ENCODE assay signal across 35 mouse cellular contexts in the genomic region with DNA sequence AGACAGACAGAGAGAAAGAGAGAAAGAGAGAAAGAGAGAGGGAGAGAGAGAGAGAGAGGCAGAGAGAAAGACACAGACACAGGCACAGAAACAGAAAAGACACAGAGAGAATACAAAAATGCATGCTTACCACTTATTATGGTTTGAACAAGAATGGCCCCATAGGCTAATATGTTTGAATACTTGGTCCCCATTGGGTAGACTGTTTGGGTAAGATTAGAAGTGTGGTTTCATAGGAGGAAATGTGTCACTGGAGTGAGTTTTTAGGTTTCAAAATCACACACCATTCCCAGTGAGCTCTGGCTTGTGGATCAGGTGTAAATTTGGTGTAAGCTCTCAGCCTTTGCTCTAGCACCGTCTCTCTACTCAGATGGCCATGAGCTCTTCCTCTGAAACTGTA.
"Had no signal": no experiment of that assay in that cellular context is flagged by ENCODE, and none has a peak within 500 bp of the region (broad histone marks: within the 10 kb centered on the region; RNA-seq: fewer than 3 reads in every experiment).

No protein-coding gene starts in this region.

- DNase-seq: heart, postnatal 10 days; heart, postnatal 14 days; heart, postnatal 36 days; heart, postnatal 4 days; kidney, adult 11 months; kidney, adult 18-20 months; kidney, adult 2 months; kidney, adult 8-10 months; kidney, adult 9 months; kidney, postnatal 10 days; kidney, postnatal 14 days; kidney, postnatal 25 days; kidney, postnatal 36 days; kidney, postnatal 4 days; layer of hippocampus, adult 9-11 months; layer of hippocampus, postnatal 36 days had no signal

- H3K36me3 ChIP-seq: heart, embryonic 12.5 days; heart, embryonic 13.5 days; heart, embryonic 15.5 days; hindbrain, embryonic 10.5 days; hindbrain, embryonic 12.5 days; hindbrain, embryonic 13.5 days; hindbrain, embryonic 15.5 days; intestine, embryonic 15.5 days; kidney, embryonic 15.5 days had no signal

- H3K9me3 ChIP-seq: heart, embryonic 12.5 days; heart, embryonic 13.5 days; heart, embryonic 15.5 days; hindbrain, embryonic 10.5 days; hindbrain, embryonic 12.5 days; hindbrain, embryonic 13.5 days; hindbrain, embryonic 15.5 days; intestine, embryonic 15.5 days; kidney, embryonic 15.5 days had no signal

- H3K27ac ChIP-seq: heart, embryonic 13.5 days; heart, embryonic 15.5 days; hindbrain, embryonic 10.5 days; hindbrain, embryonic 12.5 days; hindbrain, embryonic 13.5 days; hindbrain, embryonic 14.5 days; hindbrain, embryonic 15.5 days; hindbrain, postnatal 0 days; intestine, embryonic 15.5 days; kidney, embryonic 15.5 days; kidney, postnatal 0 days; layer of hippocampus, adult 2 months; left cerebral cortex, adult 2 months had no signal

- H3K4me2 ChIP-seq: heart, embryonic 11.5 days; heart, embryonic 12.5 days; heart, embryonic 13.5 days; heart, embryonic 15.5 days; hindbrain, embryonic 12.5 days; hindbrain, embryonic 13.5 days; hindbrain, embryonic 14.5 days; hindbrain, embryonic 15.5 days; intestine, embryonic 15.5 days; kidney, embryonic 15.5 days had no signal

- H3K9ac ChIP-seq: heart, embryonic 12.5 days; heart, embryonic 13.5 days; heart, embryonic 15.5 days; hindbrain, embryonic 12.5 days; hindbrain, embryonic 13.5 days; hindbrain, embryonic 14.5 days; hindbrain, embryonic 15.5 days; intestine, embryonic 15.5 days; kidney, embryonic 15.5 days had no signal

- ATAC-seq: hindbrain, embryonic 16.5 days; hindbrain, postnatal 0 days; inflammation-experienced regulatory T-cells, adult 6 months; intestine, embryonic 15.5 days; intestine, embryonic 16.5 days; intestine, postnatal 0 days had no signal

- H3K4me1 ChIP-seq: heart, embryonic 12.5 days; hindbrain, embryonic 10.5 days; hindbrain, embryonic 12.5 days; hindbrain, embryonic 13.5 days; hindbrain, embryonic 15.5 days; intestine, embryonic 15.5 days; kidney, embryonic 15.5 days had no signal

- H3K27me3 ChIP-seq: heart, embryonic 12.5 days; heart, embryonic 13.5 days; heart, embryonic 15.5 days; hindbrain, embryonic 12.5 days; hindbrain, embryonic 13.5 days; hindbrain, embryonic 15.5 days; intestine, embryonic 15.5 days; kidney, embryonic 15.5 days had no signal

- H3K4me3 ChIP-seq: heart, embryonic 12.5 days; heart, embryonic 13.5 days; heart, embryonic 15.5 days; hindbrain, embryonic 10.5 days; hindbrain, embryonic 12.5 days; hindbrain, embryonic 13.5 days; hindbrain, embryonic 15.5 days; intestine, embryonic 15.5 days; kidney, embryonic 15.5 days; layer of hippocampus, adult 2 months; left cerebral cortex, adult 2 months had no signal
